In the genomic region with DNA sequence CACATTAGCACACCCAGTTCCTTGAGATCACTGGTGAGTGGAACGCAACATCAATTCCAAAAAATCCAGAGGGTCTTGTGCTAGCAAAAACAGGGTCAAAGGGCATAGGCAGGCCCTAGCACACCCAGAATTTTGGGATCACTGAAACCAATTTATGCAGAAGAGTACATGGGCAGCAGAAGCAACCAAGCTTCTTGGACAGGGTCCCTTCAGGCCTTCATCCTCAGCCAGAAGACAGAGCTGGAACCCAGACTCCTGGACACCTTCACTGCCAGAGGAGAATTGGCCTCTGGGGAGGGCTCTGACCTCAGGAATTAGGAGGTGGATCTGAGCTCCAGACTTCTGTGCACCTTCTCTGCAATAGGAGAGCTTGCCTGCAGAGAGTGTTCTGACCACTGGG, we compare ENCODE assay signal across 1 mouse cellular context. TPM values are rescaled to one million over a fixed set of nuclear protein-coding genes. Genes with fewer than 3 reads are reported as not detected.
"Had no signal": no experiment of that assay in that cellular context is flagged by ENCODE, and none has a peak within 500 bp of the region (broad histone marks: within the 10 kb centered on the region; RNA-seq: fewer than 3 reads in every experiment).

No protein-coding gene starts in this region.

RNA-seq across cellular contexts. Expression of gene Gm14403, which starts 16.0 kb away (rescaled TPM):
- polyA plus RNA-seq: inflammation-experienced regulatory T-cells, adult 6 months had no signal
